Mouse (Mus musculus): ENCODE results near the gene Tcte2. TPM values are rescaled to one million over a fixed set of nuclear protein-coding genes. Genes with fewer than 3 reads are reported as not detected.
"Not testable (repeated sequence)": the region's sequence is repeated elsewhere in the genome, so short reads cannot be mapped to it uniquely, and the experiment has no call there.

Tcte2 gene
- polyA plus RNA-seq, 1 experiment from 2014 or later: 1.2 TPM

DNA sequence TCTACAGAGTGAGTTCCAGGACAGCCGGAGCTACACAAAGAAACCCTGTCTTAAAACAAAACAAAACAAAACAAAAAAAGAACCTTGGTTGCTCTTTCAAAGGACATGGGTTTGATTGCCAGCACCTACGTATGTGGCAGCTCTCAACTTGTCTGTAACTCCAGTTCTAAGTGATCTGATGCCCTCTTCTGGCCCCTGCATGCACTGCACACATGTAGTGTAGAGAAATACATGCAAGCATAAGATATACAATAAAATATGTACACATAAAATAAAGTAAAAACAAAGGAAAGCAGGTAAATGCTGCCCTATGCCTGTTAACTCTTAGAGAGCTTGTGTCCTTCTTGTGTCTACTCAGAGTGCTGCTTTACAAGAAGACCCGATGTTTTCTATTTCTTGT lies 7.6 kb upstream of the Tcte2 start:
- no peak for ATAC-seq (replicated peaks; ENCODE audit: low FRiP score)
- no peaks in the 10 kb centered on the region for H3K9me3 ChIP-seq (ENCODE audit: control insufficient read depth, low read length)
- no peak overlapping the region for H3K27ac ChIP-seq (ENCODE audit: low read depth, low read length)
- no peak overlapping the region for H3K4me2 ChIP-seq
- no peak for DNase-seq (ENCODE audit: low spot score)
- H3K9ac ChIP-seq (ENCODE audit: low read depth, low read length): no peak overlapping the region
- 92% methylated on average over 3 of the region's 3 CpGs for WGBS
- H3K27me3 ChIP-seq (replicated peaks; ENCODE audit: control insufficient read depth, insufficient read depth, low read length): no peaks in the 10 kb centered on the region
- H3K4me3 ChIP-seq (ENCODE audit: low read depth, low read length): no peak overlapping the region
- no peaks in the 10 kb centered on the region for H3K4me1 ChIP-seq (replicated peaks; ENCODE audit: control insufficient read depth, insufficient read depth, low read length)
- H3K36me3 ChIP-seq (ENCODE audit: control insufficient read depth, insufficient read depth, low read length): no peaks in the 10 kb centered on the region

DNA sequence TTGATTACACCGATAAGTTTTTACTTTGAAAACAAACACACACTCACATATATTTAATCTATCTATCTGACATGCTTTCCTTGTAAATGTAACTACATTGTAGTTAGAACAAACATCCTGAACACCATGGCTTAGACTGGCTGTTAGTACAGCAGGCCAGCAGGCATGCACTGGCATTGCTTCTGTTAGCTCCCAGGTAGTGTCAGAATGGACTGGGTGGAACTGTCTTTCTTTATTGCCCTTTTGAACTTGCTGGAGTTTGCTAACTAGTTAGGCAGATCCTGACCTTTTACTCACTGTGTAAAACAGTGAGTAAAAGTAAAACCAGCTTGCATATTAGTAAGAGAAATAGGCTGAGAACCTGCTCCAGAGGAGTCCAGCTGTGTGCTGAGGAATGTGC lies 6.9 kb upstream of the Tcte2 start:
- Histone ChIP-seq H3K9ac (ENCODE audit: low read depth, low read length) (no peak overlapping the region), H3K36me3 (ENCODE audit: control insufficient read depth, insufficient read depth, low read length) (no peaks in the 10 kb centered on the region), H3K27me3 (replicated peaks; ENCODE audit: control insufficient read depth, insufficient read depth, low read length) (no peaks in the 10 kb centered on the region), H3K4me1 (replicated peaks; ENCODE audit: control insufficient read depth, insufficient read depth, low read length) (no peaks in the 10 kb centered on the region), H3K9me3 (ENCODE audit: control insufficient read depth, low read length) (no peaks in the 10 kb centered on the region), H3K4me2 (no peak overlapping the region), H3K4me3 (ENCODE audit: low read depth, low read length) (no peak overlapping the region), H3K27ac (ENCODE audit: low read depth, low read length) (no peak overlapping the region)
- ATAC-seq (replicated peaks; ENCODE audit: low FRiP score) (no peak), DNase-seq (ENCODE audit: low spot score) (no peak)
- 87% methylated on average over 1 of the region's 1 CpGs for WGBS

GRCm38 (mm10) chr17:13764911-13765310 lies 3.3 kb upstream of the Tcte2 start:
- not testable (repeated sequence) for H3K4me3 ChIP-seq (ENCODE audit: low read depth, low read length); H3K4me2 ChIP-seq; H3K9me3 ChIP-seq (ENCODE audit: control insufficient read depth, low read length); H3K4me1 ChIP-seq (replicated peaks; ENCODE audit: control insufficient read depth, insufficient read depth, low read length); H3K9ac ChIP-seq (ENCODE audit: low read depth, low read length); DNase-seq (ENCODE audit: low spot score); H3K36me3 ChIP-seq (ENCODE audit: control insufficient read depth, insufficient read depth, low read length); ATAC-seq (replicated peaks; ENCODE audit: low FRiP score); H3K27ac ChIP-seq (ENCODE audit: low read depth, low read length)
- WGBS: 94% methylated on average over 2 of the region's 2 CpGs
- peaks cover 21% of the 10 kb centered on the region for H3K27me3 ChIP-seq (replicated peaks; ENCODE audit: control insufficient read depth, insufficient read depth, low read length)

GRCm38 (mm10) chr17:13763819-13764218 lies 2.2 kb upstream of the Tcte2 start:
- Histone ChIP-seq H3K4me3 (ENCODE audit: low read depth, low read length) (no peak overlapping the region), H3K36me3 (ENCODE audit: control insufficient read depth, insufficient read depth, low read length) (no peaks in the 10 kb centered on the region), H3K9ac (ENCODE audit: low read depth, low read length) (no peak overlapping the region), H3K27me3 (replicated peaks; ENCODE audit: control insufficient read depth, insufficient read depth, low read length) (peaks cover 32% of the 10 kb centered on the region), H3K4me1 (replicated peaks; ENCODE audit: control insufficient read depth, insufficient read depth, low read length) (no peaks in the 10 kb centered on the region), H3K4me2 (no peak overlapping the region), H3K27ac (ENCODE audit: low read depth, low read length) (no peak overlapping the region), H3K9me3 (ENCODE audit: control insufficient read depth, low read length) (no peaks in the 10 kb centered on the region)
- ATAC-seq (replicated peaks; ENCODE audit: low FRiP score) (no peak), DNase-seq (ENCODE audit: low spot score) (no peak)
- WGBS: 81% methylated on average over 1 of the region's 1 CpGs

- H3K4me3 ChIP-seq (ENCODE audit: low read depth, low read length): peak overlapping the region; percentile 74
- peak overlapping the region; percentile 79 for H3K27ac ChIP-seq (ENCODE audit: low read depth, low read length)
- peak overlapping the region; percentile 67 for H3K9ac ChIP-seq (ENCODE audit: low read depth, low read length)
- H3K4me2 ChIP-seq: peak overlapping the region; percentile 82
- H3K9me3 ChIP-seq (ENCODE audit: control insufficient read depth, low read length): no peaks in the 10 kb centered on the region
- H3K4me1 ChIP-seq (replicated peaks; ENCODE audit: control insufficient read depth, insufficient read depth, low read length): no peaks in the 10 kb centered on the region
- DNase-seq (ENCODE audit: low spot score): no peak
- peak; percentile 50 for ATAC-seq (replicated peaks; ENCODE audit: low FRiP score)
- under 1% methylated on average over 47 of the region's 72 CpGs for WGBS
- H3K27me3 ChIP-seq (replicated peaks; ENCODE audit: control insufficient read depth, insufficient read depth, low read length): peaks cover 40% of the 10 kb centered on the region
- no peaks in the 10 kb centered on the region for H3K36me3 ChIP-seq (ENCODE audit: control insufficient read depth, insufficient read depth, low read length)
These were observed 898 bp downstream of the Tcte2 start for GRCm38 (mm10) chr17:13760675-13761178.

DNA sequence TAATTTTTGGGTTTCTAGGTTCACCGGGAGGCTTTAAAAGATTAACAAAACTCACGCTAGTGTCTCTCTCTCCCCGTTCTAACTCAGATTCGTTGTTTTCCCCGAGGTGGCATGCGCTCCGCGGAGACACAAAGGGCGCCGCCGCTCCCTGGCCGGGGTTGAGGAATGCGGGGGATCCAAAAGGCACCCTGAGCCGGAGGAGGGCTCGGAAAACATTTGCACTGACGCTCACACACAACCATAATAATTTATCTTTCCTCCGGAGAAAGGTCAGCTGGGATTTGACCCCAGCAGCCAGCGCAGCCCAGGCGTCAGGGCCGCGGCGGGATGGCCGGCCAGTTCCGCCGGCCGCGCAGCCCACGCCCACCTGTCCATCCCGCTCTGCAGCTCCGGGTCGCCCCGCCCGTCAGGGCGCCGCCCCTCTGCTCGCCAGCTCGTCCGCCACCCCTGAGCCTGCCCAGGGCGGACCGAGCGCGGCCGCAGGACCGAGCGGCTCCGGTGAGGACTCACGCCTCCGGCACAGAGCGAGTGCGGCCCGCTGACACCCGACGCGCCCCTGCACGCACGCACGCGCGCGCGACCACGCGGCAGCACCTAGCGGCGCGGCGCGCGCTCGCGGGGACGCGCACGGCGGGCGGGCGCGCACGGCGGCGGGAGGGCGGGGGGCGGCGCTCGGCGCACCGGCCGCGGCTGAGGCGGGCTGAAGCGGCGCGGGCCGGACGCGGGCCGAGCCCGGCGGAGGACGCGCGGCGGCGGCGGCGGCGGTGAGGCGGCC lies 1.6 kb downstream of the Tcte2 start, which contains the start of gene Afdn:
Gene Afdn (plus strand): TSS at position 687 of the 775 bp plus-strand sequence.
- under 1% methylated on average over 102 of the region's 108 CpGs for WGBS
- no peaks in the 10 kb centered on the region for H3K4me1 ChIP-seq (replicated peaks; ENCODE audit: control insufficient read depth, insufficient read depth, low read length)
- H3K9me3 ChIP-seq (ENCODE audit: control insufficient read depth, low read length): no peaks in the 10 kb centered on the region
- H3K9ac ChIP-seq (ENCODE audit: low read depth, low read length): peak within 1 kb of the TSS; percentile 67
- H3K27me3 ChIP-seq (replicated peaks; ENCODE audit: control insufficient read depth, insufficient read depth, low read length): peaks cover 40% of the 10 kb centered on the region
- H3K27ac ChIP-seq (ENCODE audit: low read depth, low read length): peak within 1 kb of the TSS; percentile 79
- peak within 1 kb of the TSS; percentile 74 for H3K4me3 ChIP-seq (ENCODE audit: low read depth, low read length)
- H3K4me2 ChIP-seq: peak within 1 kb of the TSS; percentile 82
- DNase-seq (ENCODE audit: low spot score) (peak; percentile 76), ATAC-seq (replicated peaks; ENCODE audit: low FRiP score) (peak; percentile 84)
- H3K36me3 ChIP-seq (ENCODE audit: control insufficient read depth, insufficient read depth, low read length): no peaks in the 10 kb centered on the region

DNA sequence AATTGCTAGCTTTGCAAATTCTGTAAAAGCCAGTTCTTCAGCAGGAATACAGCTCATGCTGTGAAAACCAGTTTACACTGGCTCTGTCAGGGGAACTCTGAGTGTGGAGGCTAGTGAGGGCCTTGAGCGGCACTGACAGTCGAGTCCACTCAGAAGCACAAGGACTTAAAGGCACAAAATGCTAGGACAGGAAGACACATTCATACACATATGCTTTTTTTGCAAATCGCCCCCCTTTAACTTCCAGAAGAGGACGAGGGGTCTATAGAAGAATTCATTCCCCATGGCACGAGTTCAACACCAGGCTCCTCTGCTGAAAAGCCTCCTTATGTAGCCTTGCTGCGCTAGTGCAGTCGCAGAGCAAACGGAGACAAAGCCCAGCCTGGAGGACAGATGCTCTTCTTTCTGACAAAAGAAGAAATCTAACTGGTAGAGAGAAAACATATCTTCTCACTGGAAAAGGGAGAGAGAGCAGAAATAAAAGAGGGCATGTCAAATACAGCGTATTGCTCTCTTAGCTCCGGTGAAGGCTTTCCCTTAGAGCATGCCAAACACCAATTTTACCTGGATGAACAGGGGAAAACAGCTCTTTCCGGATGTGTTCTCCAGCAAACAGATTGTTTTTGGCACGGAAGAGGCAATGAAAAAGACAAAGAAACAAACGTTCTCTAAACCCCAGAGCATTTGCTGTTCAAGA lies 2.3 kb downstream of the Tcte2 start:
- H3K4me1 ChIP-seq (replicated peaks; ENCODE audit: control insufficient read depth, insufficient read depth, low read length): no peaks in the 10 kb centered on the region
- peak overlapping the region; percentile 74 for H3K4me3 ChIP-seq (ENCODE audit: low read depth, low read length)
- ATAC-seq (replicated peaks; ENCODE audit: low FRiP score) (no peak), DNase-seq (ENCODE audit: low spot score) (no peak)
- peak overlapping the region; percentile 67 for H3K9ac ChIP-seq (ENCODE audit: low read depth, low read length)
- no peaks in the 10 kb centered on the region for H3K9me3 ChIP-seq (ENCODE audit: control insufficient read depth, low read length)
- H3K27ac ChIP-seq (ENCODE audit: low read depth, low read length): peak overlapping the region; percentile 65; the same call in 1 of the 2 replicates
- peaks cover 40% of the 10 kb centered on the region for H3K27me3 ChIP-seq (replicated peaks; ENCODE audit: control insufficient read depth, insufficient read depth, low read length)
- no peaks in the 10 kb centered on the region for H3K36me3 ChIP-seq (ENCODE audit: control insufficient read depth, insufficient read depth, low read length)
- WGBS: 20% methylated on average over 13 of the region's 13 CpGs
- peak overlapping the region; percentile 82 for H3K4me2 ChIP-seq

GRCm38 (mm10) chr17:13758586-13758985 lies 3.0 kb downstream of the Tcte2 start:
- no peak overlapping the region for H3K27ac ChIP-seq (ENCODE audit: low read depth, low read length)

More at GRCm38 (mm10) chr17:13758586-13758985, 3.0 kb downstream of the Tcte2 start:
- 81% methylated on average over 7 of the region's 7 CpGs for WGBS
- ATAC-seq (replicated peaks; ENCODE audit: low FRiP score) (no peak), DNase-seq (ENCODE audit: low spot score) (no peak)
- H3K9me3 ChIP-seq (ENCODE audit: control insufficient read depth, low read length): no peaks in the 10 kb centered on the region
- H3K27me3 ChIP-seq (replicated peaks; ENCODE audit: control insufficient read depth, insufficient read depth, low read length): peaks cover 40% of the 10 kb centered on the region
- H3K4me3 ChIP-seq (ENCODE audit: low read depth, low read length): no peak overlapping the region
- no peaks in the 10 kb centered on the region for H3K4me1 ChIP-seq (replicated peaks; ENCODE audit: control insufficient read depth, insufficient read depth, low read length)
- no peaks in the 10 kb centered on the region for H3K36me3 ChIP-seq (ENCODE audit: control insufficient read depth, insufficient read depth, low read length)
- H3K4me2 ChIP-seq: peak overlapping the region; percentile 82; the same call in 1 of the 2 replicates
- no peak overlapping the region for H3K9ac ChIP-seq (ENCODE audit: low read depth, low read length)
